Mouse (Mus musculus) ovary, postnatal 14 days (tissue): ENCODE data around the gene Stac2.
A peak's percentile ranks its signal among the peaks of the same experiment; 100 is the strongest.

Source experiments
- DNase-seq: peaks from one replicate; pipeline ENCODE4 v3.0.0; 2022; ENCODE audit warnings: low spot score

Gene Stac2

DNA sequence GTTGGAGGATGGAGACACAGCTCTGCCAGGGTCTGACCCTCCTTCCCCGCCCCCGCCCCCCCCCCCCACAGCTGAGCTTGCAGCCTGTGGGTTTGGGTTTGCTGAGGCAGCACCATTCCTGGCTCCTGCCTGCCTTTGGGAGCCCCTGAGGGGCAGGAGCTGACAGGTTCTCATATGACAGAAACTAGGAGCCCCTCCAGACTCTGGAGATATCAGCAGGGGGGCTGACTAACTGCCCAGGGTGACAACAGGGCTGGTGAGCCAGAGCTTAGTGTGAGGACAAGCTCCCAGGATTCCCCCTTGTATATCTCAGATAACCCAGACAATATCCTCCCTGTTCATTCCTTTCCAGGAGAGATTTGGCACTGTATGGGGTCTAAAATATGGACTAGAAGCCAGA is 2.3 kb downstream of the Stac2 start:
- no peak for DNase-seq

GRCm38 (mm10) chr11:98050520-98050815 is 2.8 kb downstream of the Stac2 start:
- no peak for DNase-seq

DNA sequence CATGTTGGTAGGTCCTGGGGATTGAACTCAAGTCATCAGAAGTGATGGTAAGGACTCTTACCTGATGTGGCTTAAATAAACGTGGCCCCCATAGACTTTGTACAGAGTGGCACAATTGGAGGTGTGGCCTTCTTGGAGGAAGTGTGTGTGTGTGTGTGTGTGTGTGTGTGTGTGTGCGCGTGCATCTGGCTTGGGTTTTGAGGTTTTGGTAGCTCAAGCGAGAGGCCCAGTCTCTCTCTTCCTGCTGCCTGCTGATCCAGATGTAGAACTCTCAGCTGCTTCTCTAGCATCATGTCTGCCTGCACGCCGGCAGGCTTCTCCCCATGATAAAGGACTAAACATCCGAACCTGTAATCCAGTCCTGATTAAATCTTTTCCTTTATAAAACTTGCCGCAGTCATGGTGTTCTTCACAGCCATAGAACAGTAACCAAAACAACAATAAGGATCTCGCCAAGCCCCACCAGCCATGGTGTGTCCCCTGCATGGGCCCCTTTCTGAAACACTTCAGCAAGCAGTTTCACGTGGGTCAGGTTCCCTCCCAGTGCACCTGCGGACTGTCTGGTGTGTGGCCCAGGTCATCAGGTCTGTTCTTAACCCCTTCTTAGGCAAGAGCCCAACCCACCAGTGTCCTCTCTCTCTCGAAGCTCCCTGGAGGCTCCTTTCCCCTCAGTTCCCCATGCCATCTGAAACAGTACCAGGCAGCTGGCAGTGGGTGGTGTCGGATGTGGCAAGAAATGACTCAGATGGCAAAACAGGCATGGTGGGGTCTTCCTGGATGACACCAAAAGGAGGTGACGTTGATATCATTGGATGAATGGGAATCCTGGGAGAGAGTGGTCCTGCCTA is 3.4 kb downstream of the Stac2 start:
- DNase-seq, result no peak

DNA sequence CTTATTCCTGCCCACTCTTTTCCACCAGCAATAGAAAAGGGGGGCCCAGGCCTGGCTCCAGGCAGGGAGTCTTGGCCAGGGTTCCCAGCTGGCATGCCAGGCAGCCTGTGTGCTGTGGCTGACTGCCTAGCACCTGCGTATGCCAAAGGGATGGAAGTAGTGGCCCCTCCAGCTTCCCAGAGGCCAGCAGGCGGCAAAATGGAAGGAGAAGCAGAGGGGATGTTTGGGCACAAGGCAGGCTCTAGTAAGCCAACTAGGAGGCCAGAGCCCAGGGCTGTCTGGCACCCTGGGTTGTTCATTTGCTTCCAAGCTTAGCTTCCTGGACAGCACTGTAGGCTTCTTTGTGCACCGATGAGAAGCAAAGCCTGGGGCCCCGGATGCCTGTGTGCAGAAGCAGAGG is 5.5 kb downstream of the Stac2 start:
- DNase-seq, result no peak

DNA sequence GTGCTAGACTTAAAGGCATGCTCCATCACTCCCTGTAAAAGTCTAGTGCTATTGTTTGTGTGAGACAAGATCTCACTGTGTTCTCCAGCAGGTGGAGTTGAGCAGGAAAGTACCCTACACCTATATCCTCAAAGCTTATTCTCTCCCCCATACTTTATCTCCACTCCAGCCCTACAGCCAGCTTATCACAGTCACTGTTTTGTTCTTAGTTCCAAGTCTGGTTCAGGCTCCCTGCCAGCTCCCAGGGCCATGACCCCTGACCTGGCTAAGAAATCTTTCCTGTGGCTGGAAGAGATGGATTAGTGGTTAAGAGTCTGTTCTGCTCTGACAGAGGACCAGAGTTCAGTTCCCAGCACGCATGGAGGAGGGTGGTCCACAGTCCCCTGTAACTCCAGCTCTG is 6.8 kb downstream of the Stac2 start:
- DNase-seq, result no peak

DNA sequence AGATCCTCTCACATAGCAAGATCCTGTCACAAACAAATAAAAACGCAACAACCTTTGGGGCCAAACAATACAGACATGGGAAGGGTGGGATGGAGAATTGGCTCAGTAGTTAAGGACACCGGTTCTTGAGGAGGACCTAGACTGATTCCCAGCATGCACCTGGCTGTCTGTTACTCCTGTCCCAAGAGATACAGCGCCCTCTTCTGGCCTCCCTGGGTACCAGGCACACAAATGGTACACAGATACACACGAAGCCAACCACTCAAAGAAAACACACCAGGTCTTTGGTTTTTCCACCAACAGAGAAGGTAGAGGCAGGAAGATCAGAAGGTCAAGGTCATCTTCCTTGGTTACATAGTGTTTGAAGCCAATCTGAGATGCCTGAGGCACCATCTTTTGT is 7.7 kb downstream of the Stac2 start:
- no peak for DNase-seq

DNA sequence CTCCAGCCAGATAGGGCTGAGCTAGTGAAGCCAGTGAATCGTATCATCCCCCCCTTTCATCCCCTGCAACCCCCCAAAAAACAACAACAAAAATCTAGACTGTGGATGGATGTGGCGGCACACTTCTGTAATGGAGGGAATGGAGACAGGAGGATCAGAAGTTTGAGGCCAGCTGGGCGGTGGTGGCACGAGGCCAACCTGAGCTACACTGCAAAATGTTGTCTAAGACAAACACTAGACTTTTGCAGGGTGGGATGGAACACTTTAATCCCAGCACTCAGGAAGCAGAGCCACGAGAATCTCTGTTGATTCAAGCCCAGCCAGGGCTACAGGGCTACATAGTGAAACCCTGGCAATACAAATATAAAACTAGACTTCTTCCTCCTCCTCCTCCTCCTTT is 9.2 kb downstream of the Stac2 start:
- no peak for DNase-seq

- no peak for DNase-seq
Observed at GRCm38 (mm10) chr11:98042741-98043140, 10.5 kb downstream of the Stac2 start.

GRCm38 (mm10) chr11:98040975-98041374 is 12.3 kb downstream of the Stac2 start:
- DNase-seq, result no peak

DNA sequence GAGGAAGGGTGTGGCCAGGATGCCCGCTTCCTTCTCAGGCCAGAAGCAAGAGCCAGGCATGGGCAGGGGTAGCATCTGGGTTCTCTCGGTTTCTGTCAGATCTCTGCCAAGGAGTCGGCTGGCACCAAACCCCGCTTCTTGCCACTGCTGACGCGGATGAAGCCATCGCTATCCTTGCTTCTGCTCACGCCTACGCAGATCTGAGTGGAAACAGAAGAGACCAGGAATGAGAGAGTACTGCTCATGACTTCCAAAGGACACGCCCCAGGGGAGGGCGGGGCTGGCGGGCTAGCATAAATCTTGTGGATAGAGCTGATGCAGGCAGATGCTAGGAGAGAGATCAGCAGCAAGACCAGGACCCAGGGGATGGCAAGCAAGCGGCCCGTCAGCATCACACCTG is 15.4 kb downstream of the Stac2 start:
- DNase-seq, result no peak

DNA sequence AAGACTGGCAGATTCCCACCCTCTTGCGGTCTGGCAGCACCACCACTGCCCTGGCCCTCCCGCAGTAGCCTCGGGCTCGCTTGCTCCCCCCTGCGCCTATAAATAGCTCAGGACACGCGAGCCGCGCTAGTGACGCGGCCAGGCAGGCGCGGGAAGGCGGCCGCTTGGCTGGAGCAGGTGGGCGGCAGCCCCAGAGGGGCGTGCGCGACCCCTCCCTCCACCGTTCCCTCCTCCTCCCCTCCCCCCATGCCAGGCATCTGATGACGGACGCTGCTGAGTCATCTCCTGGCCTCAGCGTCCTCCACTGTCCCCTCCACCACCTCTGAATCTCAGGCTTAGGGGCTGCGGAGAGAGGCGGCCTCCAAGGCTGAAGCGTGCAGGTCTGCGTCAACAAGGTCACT is 17.3 kb downstream of the Stac2 start:
- DNase-seq, result no peak

- DNase-seq, result no peak
Observed at GRCm38 (mm10) chr11:98034840-98035239, 18.4 kb downstream of the Stac2 start.

DNA sequence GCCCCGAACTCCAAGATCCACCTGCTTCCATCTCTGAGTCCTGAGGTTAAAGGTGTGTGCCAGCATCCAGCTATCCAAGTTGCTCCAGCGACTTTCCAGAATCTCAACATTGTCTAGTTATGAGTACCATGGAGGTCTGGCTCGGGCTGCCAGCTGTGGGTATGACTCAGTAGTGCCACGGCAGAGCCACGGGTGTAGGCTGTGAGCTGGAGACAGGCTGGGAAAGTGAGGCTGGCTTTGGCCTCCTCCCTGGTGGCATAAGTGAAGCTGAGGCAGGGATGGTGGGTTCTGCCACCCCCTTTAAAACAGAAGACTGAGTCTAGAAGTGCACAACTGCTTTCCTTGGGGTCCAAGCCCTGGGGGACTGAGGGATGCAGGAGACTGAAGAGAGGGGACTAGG is 19.2 kb downstream of the Stac2 start:
- DNase-seq, result no peak

DNA sequence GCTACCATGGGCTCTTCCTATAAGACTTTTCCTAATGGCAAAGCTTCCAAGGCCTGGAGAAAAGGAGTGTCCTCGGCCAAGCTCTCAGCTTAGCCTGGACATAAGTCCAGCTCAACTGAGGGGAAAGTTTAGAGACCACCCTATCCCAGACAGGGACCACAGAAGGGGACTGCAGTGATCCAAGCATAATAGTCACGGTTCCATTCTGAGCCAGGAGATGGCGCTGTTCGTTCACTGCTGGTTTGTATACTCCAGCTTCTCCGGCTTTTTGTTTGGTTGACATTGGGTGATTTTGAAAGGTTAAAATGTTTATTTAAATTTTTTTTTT is 21.9 kb downstream of the Stac2 start:
- DNase-seq, result peak; percentile 85

DNA sequence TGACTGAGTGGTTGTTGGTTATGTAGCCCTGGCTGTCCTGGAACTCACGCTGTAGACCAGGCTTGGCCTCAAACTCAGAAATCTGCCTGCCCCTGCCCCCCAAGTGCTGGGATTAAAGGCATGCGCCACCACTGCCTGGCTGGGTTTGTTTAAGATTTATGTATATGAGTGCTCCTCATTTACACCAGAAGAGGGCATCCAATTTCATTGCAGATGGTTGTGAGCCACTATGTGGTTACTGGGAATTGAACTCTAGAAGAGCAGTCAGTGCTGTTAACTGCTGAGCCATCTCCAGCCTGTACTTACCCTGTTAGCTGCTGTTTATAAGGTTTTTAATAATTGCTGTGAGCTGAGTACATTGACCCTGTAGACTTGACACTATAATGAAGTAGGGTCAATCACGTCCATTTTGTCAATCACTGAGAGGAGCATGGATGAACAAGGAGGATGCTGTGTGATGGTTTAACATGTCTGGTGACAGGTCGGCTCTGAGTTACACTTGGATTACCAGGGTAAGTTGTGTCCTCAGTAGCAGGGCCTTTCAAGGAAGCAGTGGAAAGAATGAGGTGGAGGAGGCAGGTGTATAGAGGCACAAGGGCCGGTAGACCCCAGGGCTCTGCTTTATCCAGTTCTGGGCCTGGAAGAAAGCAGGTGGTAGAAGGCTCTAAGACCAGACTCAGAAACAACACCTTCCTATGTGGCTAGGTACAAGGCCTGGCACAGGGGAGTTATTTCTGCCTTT is 22.4 kb downstream of the Stac2 start:
- no peak for DNase-seq

DNA sequence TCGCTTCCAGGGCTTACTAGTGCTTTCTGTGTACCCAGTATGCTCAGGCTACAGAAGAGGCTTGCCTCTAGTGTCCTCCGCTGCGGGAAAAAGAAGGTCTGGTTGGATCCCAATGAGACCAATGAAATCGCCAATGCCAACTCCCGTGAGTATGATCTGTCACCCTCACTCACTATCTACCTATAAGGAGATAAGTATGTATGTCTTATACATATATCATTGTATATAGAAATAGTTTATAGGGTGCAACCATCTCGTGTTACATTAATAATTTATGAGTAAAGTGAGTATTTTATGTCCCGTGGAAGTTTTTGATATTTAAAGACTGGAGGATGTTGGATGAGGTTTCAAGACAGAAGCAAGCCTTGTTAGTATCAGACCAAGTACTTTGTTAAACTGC is 25.5 kb downstream of the Stac2 start:
- no peak for DNase-seq

DNA sequence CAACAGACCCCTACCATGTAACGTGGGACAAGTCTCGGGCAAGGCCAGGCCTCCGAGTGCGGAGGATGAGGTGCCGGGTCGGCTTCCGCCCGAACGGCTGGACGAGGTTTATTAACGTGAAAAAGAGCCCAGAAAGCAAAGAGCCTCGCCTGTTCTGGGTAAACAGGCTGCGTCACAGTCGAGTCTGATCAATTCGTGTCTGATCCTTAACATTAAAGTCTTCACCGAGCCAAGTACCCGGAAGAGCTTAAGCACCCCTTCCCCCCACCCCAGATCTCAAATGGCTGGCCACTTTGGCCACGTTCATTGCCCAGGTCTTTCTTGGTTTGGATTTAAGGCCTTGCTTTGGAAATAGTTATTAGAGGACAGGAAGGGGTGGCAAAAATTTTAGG is 26.0 kb downstream of the Stac2 start:
- DNase-seq, result no peak

DNA sequence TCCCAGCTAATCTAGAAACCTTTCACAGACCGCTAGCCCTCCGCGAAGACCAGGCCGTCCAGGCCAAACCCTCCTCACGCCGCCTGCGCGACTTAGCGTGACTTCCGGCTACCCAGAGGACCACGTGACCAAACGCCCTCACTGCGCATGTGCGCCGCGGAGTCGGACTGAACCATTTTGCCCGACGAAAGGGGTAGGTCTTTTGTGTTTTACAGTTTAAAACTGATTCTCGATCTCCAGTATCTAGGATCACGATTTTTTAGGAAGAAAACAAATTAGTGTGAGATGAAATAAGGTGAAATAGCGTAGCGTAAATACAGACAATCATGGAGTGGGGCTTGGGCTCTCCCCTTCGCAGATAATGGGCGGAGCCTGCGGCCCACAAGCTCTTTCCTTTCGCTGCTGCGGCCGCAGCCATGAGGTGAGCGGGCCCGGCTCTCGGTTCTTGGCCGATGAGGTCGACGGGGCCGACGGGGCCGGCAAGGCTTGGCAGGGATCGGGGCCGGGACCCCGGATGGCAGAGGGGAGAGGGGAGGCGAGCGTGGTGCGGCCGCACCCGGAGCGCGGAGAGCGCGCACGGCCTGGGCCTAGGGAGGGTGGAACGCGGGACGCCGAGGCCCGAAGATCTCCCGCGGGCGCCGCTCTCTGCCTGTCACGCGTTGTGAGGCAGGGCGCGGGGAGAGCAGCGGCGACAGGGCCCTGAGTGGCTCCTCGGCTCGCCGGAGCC is 26.5 kb downstream of the Stac2 start, which contains the start of gene Rpl19:
Gene Rpl19, plus strand, starts transcription at position 141 of the 727 bp plus-strand sequence.
- DNase-seq, result peak; percentile 93

DNA sequence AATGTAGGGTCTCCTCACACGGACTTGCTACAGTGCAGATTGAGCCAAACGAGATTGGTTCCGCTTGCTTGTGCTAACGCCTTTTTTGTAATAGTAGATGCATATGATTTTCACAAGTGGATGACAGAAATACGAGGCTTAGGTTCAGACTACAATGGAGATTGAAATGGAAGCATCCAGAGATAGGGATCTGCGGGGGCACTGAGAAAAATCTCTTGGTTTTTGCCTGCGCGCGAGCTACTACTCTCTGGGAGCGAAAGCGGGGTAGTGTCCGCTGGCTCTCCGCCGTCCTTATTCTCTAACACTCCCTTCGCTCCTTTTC is 27.1 kb downstream of the Stac2 start:
- no peak for DNase-seq

DNA sequence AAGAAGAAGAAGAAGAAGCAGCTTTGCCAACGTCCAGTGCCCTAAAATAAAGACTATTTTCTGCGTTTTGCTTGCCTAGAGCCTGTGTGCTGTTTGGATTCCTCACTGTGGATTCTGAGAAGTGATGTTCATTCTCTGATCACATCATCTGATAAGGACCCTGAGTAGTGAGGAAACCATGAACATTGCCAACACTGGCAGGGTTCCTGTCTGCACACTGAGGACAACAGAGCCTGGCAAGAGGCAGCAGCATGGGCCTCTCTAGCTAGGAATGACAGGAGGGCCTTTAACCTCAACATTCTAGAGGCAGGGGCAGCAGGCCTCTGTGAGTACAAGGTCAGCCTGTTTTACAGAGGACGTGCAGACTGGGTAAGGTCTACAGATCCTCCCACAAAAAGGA is 28.7 kb downstream of the Stac2 start:
- DNase-seq, result no peak

DNA sequence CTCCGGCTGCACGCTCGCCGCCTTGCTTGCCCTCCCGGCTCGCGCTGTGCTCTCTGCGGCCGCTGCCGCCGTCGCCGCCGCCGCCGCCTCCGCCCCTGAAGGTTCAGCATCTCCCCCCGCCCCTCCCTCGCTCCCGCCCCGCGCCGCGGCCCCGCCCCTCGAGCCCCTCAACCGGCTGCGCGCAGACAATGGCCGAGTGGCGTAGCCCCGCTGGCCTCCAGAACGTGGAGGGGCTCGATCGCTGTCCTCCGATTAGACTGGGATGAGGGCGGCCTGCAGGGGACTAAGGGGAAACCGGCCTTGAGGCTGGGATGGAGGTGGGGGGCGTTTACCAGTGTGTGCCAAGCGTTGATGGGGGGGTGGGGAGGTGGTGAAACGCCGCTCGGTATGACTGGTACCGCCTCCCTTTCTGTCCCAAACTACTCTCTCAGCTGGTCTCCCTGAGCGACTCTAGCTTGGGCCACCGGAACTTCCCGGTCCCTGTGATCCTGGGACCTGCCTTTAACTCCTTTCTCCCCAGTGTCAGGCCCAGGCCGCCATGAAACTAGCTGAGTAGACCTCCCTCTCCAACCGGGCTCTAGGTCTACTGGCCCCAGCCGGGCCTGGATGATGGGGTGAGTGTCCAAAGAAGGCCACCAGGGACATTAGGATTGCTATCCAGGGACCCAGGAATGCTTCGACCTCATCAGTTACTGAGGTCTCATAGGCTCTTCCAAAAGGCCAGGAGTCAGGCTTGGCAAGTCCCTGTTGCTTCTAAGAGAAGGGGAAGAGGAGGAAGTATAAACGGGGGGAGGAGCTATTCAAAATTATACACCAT is 30.5 kb downstream of the Stac2 start, which contains the start of gene Cacnb1:
Gene Cacnb1, minus strand, starts transcription at position 480 of the 817 bp plus-strand sequence.
- DNase-seq, result peak; percentile 64

- DNase-seq, result no peak
Observed at GRCm38 (mm10) chr11:98022253-98022554, 31.1 kb downstream of the Stac2 start.
